Mouse (Mus musculus) megakaryocyte, embryonic 14.5 days (primary cell): Measurements from ENCODE around the gene Spsb2.

Experiments used
- FLI1 ChIP-seq: IDR thresholded peaks from 2 replicates; pipeline ENCODE4 v1.6.1; 2012; ENCODE audit warnings: low read length, inconsistent platforms, mixed read lengths
- GATA1 ChIP-seq: IDR thresholded peaks from 3 replicates; pipeline ENCODE4 v1.6.1; 2012; ENCODE audit warnings: mixed read lengths, low read length, inconsistent platforms, borderline replicate concordance

- no peak for TF ChIP-seq GATA1
- TF ChIP-seq FLI1 = no peak
Measured at GRCm38 (mm10) chr6:124856321-124856720, 47.9 kb downstream of the Spsb2 start.
